Mouse (Mus musculus): ENCODE measurements around the gene Ccdc65. TPM values are rescaled to one million over a fixed set of nuclear protein-coding genes. Genes with fewer than 3 reads are reported as not detected.
A peak's percentile ranks its signal among the peaks of the same experiment; 100 is the strongest.

The Ccdc65 gene
- polyA plus RNA-seq, 1 experiment from 2014 or later, result 0.28 TPM

DNA sequence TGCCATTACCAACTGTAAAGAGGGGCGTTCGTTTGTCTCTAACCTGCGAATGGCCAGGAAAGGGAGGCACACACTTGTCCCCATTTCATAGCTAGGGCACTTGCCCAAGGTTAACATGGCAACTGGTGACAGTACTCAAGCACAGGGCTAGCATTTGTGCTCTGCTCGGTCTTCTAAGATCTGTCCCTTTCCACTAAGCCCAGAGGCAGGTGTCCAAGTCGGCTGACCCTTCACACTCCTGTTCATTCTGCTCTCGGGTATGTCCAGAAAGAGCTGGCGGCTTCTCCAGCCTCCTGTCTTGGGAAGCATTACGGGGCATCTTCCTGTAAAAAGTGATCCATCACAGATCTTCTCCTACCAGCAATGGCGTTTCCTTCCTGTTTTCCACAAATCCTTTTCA lies 20.4 kb downstream of the Ccdc65 start:
- no peak for TF ChIP-seq CTCF (IDR thresholded peaks at IDR 0.05; ENCODE audit: low read depth)
- Histone ChIP-seq H3K4me2 (peak overlapping the region; percentile 99), H3K36me3 (ENCODE audit: insufficient read depth) (no peaks in the 10 kb centered on the region), H3K9ac (no peak overlapping the region), H3K9me3 (ENCODE audit: low read depth, low read length) (no peaks in the 10 kb centered on the region), H3K27ac (ENCODE audit: low read depth) (no peak overlapping the region), H3K27me3 (ENCODE audit: insufficient read depth, low read length) (no peaks in the 10 kb centered on the region), H3K4me3 (ENCODE audit: low read depth, low read length) (peak overlapping the region; percentile 59), H3K4me1 (ENCODE audit: insufficient read depth) (peaks cover 20% of the 10 kb centered on the region; the same call in 1 of the 2 replicates)
- no peak for DNase-seq
- ATAC-seq (ENCODE audit: insufficient read depth), result no peak
- 23% methylated on average over 9 of the region's 9 CpGs for whole genome bisulfite sequencing

DNA sequence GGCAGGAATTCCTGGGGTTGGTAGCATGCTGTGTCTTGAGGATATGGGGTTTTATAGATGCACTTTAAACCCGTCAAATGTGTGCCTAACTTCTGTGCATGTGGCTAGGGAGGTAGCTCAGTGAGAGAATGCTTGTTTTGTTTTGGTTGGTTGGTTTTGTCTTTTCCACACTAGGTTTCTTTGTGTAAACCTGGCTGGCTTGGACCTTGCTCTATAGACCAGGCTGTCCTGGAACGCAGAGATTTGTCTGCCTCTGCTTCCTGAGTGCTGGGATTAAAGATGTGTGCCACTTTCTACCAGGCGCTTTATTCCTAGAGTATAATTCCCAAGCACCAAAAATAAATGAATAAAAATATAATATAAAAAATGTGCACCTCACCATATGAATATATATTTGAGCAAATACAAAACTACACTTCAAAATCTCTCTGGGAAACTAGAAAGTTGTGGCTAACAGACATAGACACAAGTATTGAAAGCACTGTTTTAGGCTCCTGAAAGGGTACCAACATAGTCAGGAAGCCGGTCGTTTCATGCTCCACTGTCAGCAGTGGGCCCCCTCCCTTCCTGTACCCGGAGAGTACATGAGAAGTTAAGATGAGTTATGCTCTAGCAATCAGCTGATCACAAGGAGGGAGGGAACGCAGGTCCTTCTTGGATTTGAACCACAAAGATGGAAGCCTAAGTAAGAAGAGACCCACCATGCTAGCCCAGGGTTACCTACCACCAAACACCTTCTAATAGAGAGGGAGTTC lies 22.0 kb downstream of the Ccdc65 start:
- Histone ChIP-seq H3K4me3 (ENCODE audit: low read depth, low read length) (no peak overlapping the region), H3K27ac (ENCODE audit: low read depth) (no peak overlapping the region), H3K4me1 (ENCODE audit: insufficient read depth) (peaks cover 9% of the 10 kb centered on the region; the same call in 1 of the 2 replicates), H3K9ac (no peak overlapping the region), H3K9me3 (ENCODE audit: low read depth, low read length) (no peaks in the 10 kb centered on the region), H3K4me2 (no peak overlapping the region), H3K27me3 (ENCODE audit: insufficient read depth, low read length) (no peaks in the 10 kb centered on the region), H3K36me3 (ENCODE audit: insufficient read depth) (0 out of 2 replicates have a peak, but pooled peaks cover under 1% of the 10 kb centered on the region)
- no peak for DNase-seq
- TF ChIP-seq CTCF (IDR thresholded peaks at IDR 0.05; ENCODE audit: low read depth), result no peak
- WGBS, result 65% methylated on average over 7 of the region's 7 CpGs
- ATAC-seq (ENCODE audit: insufficient read depth), result no peak

DNA sequence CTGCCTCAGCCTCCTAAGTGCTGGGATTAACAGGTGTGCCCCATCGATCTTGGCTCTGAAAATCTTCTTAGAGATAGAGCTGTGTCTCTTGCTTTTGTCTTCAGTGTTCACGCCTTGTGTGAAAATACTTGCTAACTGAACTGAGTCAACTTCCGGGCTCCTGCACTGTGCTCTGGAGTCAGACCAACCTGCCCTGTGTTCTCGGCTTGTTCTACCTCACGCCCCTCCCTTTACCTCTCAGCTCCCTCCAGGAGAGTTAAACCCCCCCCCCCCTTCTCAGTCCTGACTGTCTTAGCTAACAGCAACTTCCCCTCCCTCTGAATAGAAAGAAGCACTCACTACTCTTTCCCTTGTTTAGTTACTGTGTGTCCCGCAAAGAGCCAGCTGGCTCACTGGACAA lies 22.8 kb downstream of the Ccdc65 start:
- H3K27ac ChIP-seq (ENCODE audit: low read depth), result no peak overlapping the region

DNA sequence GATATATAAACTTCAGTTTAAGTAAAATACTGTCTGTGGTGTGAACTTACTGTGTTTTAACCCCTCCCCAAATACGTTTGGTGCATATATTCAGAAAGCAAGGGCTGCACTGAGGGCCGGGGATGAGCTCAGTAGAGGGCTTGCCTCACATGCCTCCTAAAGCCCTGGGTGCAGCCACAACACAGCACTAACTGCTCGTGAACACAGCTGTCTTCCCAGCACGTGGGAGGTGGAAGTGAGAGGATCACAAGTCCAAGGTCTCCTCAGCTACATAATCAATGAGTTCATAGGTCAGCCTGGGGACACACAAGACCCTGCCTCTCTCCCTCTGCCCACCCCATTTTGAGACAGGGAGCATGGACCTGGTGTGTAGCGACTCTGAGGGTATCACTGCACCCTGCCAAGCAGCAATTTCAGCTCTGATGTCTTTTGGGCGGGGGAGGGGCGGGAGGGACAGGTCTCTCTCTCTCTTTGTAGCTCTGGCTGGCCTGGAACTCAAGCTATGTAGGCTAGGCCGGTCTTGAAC lies 24.1 kb downstream of the Ccdc65 start:
- peaks cover 7% of the 10 kb centered on the region; the same call in 1 of the 2 replicates for H3K4me1 ChIP-seq (ENCODE audit: insufficient read depth)
- DNase-seq (no peak), ATAC-seq (ENCODE audit: insufficient read depth) (no peak)
- 57% methylated on average over 8 of the region's 8 CpGs for WGBS
- TF ChIP-seq CTCF (IDR thresholded peaks at IDR 0.05; ENCODE audit: low read depth), result no peak
- no peak overlapping the region for H3K27ac ChIP-seq (ENCODE audit: low read depth)
- H3K36me3 ChIP-seq (ENCODE audit: insufficient read depth), result peaks cover 20% of the 10 kb centered on the region
- H3K4me3 ChIP-seq (ENCODE audit: low read depth, low read length), result no peak overlapping the region
- H3K9me3 ChIP-seq (ENCODE audit: low read depth, low read length), result no peaks in the 10 kb centered on the region
- no peak overlapping the region for H3K9ac ChIP-seq
- no peaks in the 10 kb centered on the region for H3K27me3 ChIP-seq (ENCODE audit: insufficient read depth, low read length)
- H3K4me2 ChIP-seq, result no peak overlapping the region

More for the DNA sequence above, 22.8 kb downstream of the Ccdc65 start:
- H3K27me3 ChIP-seq (ENCODE audit: insufficient read depth, low read length), result no peaks in the 10 kb centered on the region
- DNase-seq (no peak), ATAC-seq (ENCODE audit: insufficient read depth) (no peak)
- no peaks in the 10 kb centered on the region for H3K9me3 ChIP-seq (ENCODE audit: low read depth, low read length)
- H3K4me2 ChIP-seq, result no peak overlapping the region
- no peak overlapping the region for H3K9ac ChIP-seq
- peaks cover 9% of the 10 kb centered on the region; the same call in 1 of the 2 replicates for H3K4me1 ChIP-seq (ENCODE audit: insufficient read depth)
- H3K4me3 ChIP-seq (ENCODE audit: low read depth, low read length), result no peak overlapping the region
- 66% methylated on average over 6 of the region's 6 CpGs for WGBS
- no peak for TF ChIP-seq CTCF (IDR thresholded peaks at IDR 0.05; ENCODE audit: low read depth)
- 0 out of 2 replicates have a peak, but pooled peaks cover 8% of the 10 kb centered on the region for H3K36me3 ChIP-seq (ENCODE audit: insufficient read depth)

DNA sequence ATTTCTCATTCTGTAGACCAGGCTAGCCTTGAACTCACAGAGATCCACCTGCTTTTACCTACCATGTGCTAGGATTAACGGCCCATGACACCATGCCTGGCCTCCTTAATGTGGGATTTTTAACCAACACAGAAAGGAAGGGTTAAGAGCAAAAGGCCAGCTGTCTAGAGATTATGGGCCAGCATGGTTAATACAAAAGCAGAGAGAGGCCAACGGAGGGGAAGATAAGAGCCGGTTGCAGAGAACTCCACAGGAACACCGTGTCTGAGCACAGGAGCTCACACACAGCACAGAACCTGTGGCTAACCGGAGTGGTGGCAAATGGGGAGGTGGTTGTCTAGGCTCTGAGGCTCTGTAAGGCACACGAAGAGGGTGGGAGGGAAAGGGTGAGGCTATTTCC lies 25.4 kb downstream of the Ccdc65 start:
- no peak for DNase-seq

DNA sequence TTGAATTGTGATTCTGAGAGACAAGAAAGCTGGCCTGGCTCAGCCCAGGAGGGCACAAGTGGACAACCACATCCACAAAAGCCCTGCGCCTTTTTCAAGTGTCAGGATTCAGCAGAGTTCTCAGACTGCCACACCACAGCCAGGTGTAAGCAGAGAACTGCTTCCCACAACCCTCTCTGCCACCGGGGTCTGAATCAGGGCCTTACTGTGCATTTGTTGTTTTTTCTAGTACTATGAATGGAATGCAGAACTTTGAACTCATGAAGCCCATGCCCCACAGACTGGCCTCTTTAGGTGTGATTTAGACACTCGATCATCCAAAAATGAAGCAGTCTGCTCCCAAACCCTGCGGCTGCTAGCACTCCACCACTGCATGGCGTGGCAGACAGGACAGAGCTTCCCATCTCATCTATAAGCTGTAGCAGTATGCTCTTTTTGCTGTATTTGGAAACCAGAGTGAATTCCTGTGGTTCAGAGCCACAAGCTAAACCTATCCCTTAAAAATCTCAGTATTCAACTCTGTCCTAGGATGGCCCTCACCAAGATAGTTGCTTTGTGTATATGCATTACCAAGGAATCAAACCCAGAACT lies 26.1 kb downstream of the Ccdc65 start:
- DNase-seq (no peak), ATAC-seq (ENCODE audit: insufficient read depth) (no peak)
- no peak overlapping the region for H3K9ac ChIP-seq
- no peak overlapping the region for H3K4me3 ChIP-seq (ENCODE audit: low read depth, low read length)
- no peaks in the 10 kb centered on the region for H3K27me3 ChIP-seq (ENCODE audit: insufficient read depth, low read length)
- H3K4me1 ChIP-seq (ENCODE audit: insufficient read depth), result no peaks in the 10 kb centered on the region
- no peak for TF ChIP-seq CTCF (IDR thresholded peaks at IDR 0.05; ENCODE audit: low read depth)
- no peaks in the 10 kb centered on the region for H3K9me3 ChIP-seq (ENCODE audit: low read depth, low read length)
- WGBS, result 60% methylated on average over 5 of the region's 5 CpGs
- peaks cover 32% of the 10 kb centered on the region for H3K36me3 ChIP-seq (ENCODE audit: insufficient read depth)
- no peak overlapping the region for H3K4me2 ChIP-seq
- no peak overlapping the region for H3K27ac ChIP-seq (ENCODE audit: low read depth)

More for the DNA sequence above, 25.4 kb downstream of the Ccdc65 start:
- no peak for TF ChIP-seq CTCF (IDR thresholded peaks at IDR 0.05; ENCODE audit: low read depth)
- 47% methylated on average over 6 of the region's 6 CpGs for WGBS
- H3K9me3 ChIP-seq (ENCODE audit: low read depth, low read length), result no peaks in the 10 kb centered on the region
- H3K27ac ChIP-seq (ENCODE audit: low read depth), result no peak overlapping the region
- H3K27me3 ChIP-seq (ENCODE audit: insufficient read depth, low read length), result no peaks in the 10 kb centered on the region
- no peak overlapping the region for H3K4me3 ChIP-seq (ENCODE audit: low read depth, low read length)
- H3K4me1 ChIP-seq (ENCODE audit: insufficient read depth), result peaks cover 1% of the 10 kb centered on the region; the same call in 1 of the 2 replicates
- peaks cover 25% of the 10 kb centered on the region for H3K36me3 ChIP-seq (ENCODE audit: insufficient read depth)
- no peak overlapping the region for H3K4me2 ChIP-seq
- H3K9ac ChIP-seq, result no peak overlapping the region
- ATAC-seq (ENCODE audit: insufficient read depth), result no peak

DNA sequence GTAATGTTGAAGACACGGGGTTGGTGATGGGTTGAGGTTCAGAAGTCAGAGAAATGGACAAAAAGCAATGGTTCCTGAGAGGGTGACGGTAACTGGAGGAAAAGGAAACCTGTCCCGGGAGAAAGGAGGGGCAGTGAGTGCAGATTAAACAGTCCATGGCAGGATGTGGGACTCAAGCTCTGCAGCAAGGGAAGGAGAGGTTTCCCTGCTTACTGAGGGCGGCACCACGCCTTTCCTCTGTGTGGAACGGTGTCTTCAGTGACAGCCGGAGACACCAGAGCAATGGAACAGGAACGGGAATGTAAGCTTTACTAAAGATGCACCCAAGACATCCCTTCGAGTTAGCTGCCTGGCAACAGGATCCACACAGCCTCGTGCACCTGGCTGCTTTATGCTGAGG lies 28.5 kb downstream of the Ccdc65 start:
- H3K9me3 ChIP-seq (ENCODE audit: low read depth, low read length), result no peaks in the 10 kb centered on the region
- ATAC-seq (ENCODE audit: insufficient read depth), result no peak
- H3K27ac ChIP-seq (ENCODE audit: low read depth), result no peak overlapping the region
- H3K4me2 ChIP-seq, result no peak overlapping the region
- no peak for DNase-seq
- H3K36me3 ChIP-seq (ENCODE audit: insufficient read depth), result peaks cover 56% of the 10 kb centered on the region
- no peaks in the 10 kb centered on the region for H3K27me3 ChIP-seq (ENCODE audit: insufficient read depth, low read length)
- H3K9ac ChIP-seq, result no peak overlapping the region
- 72% methylated on average over 10 of the region's 10 CpGs for WGBS
- H3K4me3 ChIP-seq (ENCODE audit: low read depth, low read length), result no peak overlapping the region
- TF ChIP-seq CTCF (IDR thresholded peaks at IDR 0.05; ENCODE audit: low read depth), result no peak
- H3K4me1 ChIP-seq (ENCODE audit: insufficient read depth), result no peaks in the 10 kb centered on the region
